Mouse (Mus musculus): ENCODE measurements around the gene Mybpc2.

- no peak for TF ChIP-seq CTCF (conservative IDR thresholded peaks at IDR 0.05; ENCODE audit: insufficient read depth, insufficient read length, low read depth, low read length)
- TF ChIP-seq POLR2A (IDR thresholded peaks at IDR 0.05; ENCODE audit: low read depth, low read length) = no peak
These were observed 29.4 kb upstream of the Mybpc2 start, which contains the start of gene Nr1h2 for GRCm38 (mm10) chr7:44553826-44554225.

Data from kidney, adult 2 months (tissue).